Mouse (Mus musculus): ENCODE results near the gene Dok7.

Gene Dok7

GRCm38 (mm10) chr5:35116002-35116401 is 59.4 kb downstream of the Dok7 start:
- in situ Hi-C loops (cut with MboI, MseI), result no loop called here

GRCm38 (mm10) chr5:35117633-35118032 is 61.1 kb downstream of the Dok7 start:
- in situ Hi-C loops (cut with MboI, MseI), result no loop called here

- in situ Hi-C loops (cut with MboI, MseI), result no loop called here
These were observed 61.9 kb downstream of the Dok7 start for GRCm38 (mm10) chr5:35118418-35118817.

- in situ Hi-C loops (cut with MboI, MseI), result no loop called here
These were observed 63.5 kb downstream of the Dok7 start for GRCm38 (mm10) chr5:35120024-35120423.

GRCm38 (mm10) chr5:35129208-35129607 is 72.6 kb downstream of the Dok7 start:
- in situ Hi-C loops (cut with MboI, MseI), result no loop called here

- in situ Hi-C loops (cut with MboI, MseI), result no loop called here
These were observed 73.2 kb downstream of the Dok7 start for GRCm38 (mm10) chr5:35129767-35130191.

GRCm38 (mm10) chr5:35131237-35131636 is 74.7 kb downstream of the Dok7 start:
- in situ Hi-C loops (cut with MboI, MseI), result no loop called here

GRCm38 (mm10) chr5:35131773-35132172 is 75.2 kb downstream of the Dok7 start:
- in situ Hi-C loops (cut with MboI, MseI), result no loop called here

- in situ Hi-C loops (cut with MboI, MseI), result no loop called here
These were observed 75.9 kb downstream of the Dok7 start for GRCm38 (mm10) chr5:35132278-35132980.

- in situ Hi-C loops (cut with MboI, MseI), result no loop called here
These were observed 76.9 kb downstream of the Dok7 start for GRCm38 (mm10) chr5:35133468-35133867.

GRCm38 (mm10) chr5:35134286-35134685 is 77.7 kb downstream of the Dok7 start:
- in situ Hi-C loops (cut with MboI, MseI), result no loop called here

- in situ Hi-C loops (cut with MboI, MseI), result no loop called here
These were observed 79.3 kb downstream of the Dok7 start for GRCm38 (mm10) chr5:35135903-35136302.

Data from regulatory T cell (primary cell).